Mouse (Mus musculus): ENCODE data around the gene Fam216a.
A peak's percentile ranks its signal among the peaks of the same experiment; 100 is the strongest.
"Not testable (repeated sequence)": the region's sequence is repeated elsewhere in the genome, so short reads cannot be mapped to it uniquely, and the experiment has no call there.

Gene Fam216a

GRCm38 (mm10) chr5:122319474-122320204 lies 52.5 kb downstream of the Fam216a start:
- DNase-seq = no peak

- DNase-seq = not testable (repeated sequence)
These were observed 53.2 kb downstream of the Fam216a start for GRCm38 (mm10) chr5:122318976-122319375.

- DNase-seq = no peak
These were observed 54.1 kb downstream of the Fam216a start for GRCm38 (mm10) chr5:122318100-122318499.

- DNase-seq = peak; percentile 49
These were observed 54.7 kb downstream of the Fam216a start for GRCm38 (mm10) chr5:122317329-122318045.

- DNase-seq = peak; percentile 90
These were observed 57.0 kb downstream of the Fam216a start for GRCm38 (mm10) chr5:122314966-122315667.
